Mouse (Mus musculus): ENCODE data around the gene Gm28047. TPM values are rescaled to one million over a fixed set of nuclear protein-coding genes. Genes with fewer than 3 reads are reported as not detected.

The Gm28047 gene
- total and polyA plus RNA-seq, 2 experiments from 2014 or later, result 1.1 TPM; not detected in 1

DNA sequence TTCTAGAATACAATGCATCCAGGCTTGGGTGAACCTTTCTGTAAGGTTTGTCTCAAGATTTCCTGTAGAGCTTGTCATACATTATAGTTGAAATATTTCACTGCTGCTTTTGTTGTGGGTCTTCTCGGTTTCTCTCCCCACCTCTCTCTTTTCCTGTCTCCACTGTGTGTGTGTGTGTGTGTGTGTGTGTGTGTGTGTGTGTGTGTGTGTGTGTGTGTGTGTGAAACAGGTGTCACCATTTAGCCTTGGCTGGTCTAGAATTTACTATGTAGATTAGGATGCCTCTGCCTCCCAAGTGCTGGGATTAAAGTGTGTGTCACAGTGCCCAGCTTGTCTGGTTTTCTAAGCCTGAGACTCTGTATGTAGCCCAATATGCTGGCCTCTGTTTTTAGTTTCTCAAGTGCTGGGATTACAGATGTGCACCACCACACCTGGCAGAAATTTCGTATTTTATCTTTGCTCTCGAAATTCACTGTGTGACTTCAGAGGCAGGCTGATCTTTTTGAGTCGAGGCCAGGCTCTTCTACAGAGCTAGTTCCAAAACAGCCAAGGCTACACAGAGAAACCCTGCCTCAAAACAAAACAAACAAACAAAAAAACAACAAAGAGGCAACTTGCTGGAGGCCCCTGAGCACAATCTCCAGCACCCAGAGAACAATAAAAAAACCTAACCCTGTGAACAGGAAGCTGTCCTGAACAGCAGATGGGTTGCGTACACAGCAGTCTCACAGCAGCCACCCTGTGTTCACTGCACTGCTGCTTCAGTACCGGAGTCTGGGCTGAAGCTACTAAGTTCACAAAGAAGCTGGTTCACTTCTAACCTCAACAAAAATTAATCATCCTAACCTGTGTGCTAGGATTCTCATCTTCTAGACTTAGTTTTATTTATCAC is 98.5 kb downstream of the Gm28047 start:
- no peaks in the 10 kb centered on the region for H3K9me3 ChIP-seq (ENCODE audit: low read length)
- H3K9ac ChIP-seq (replicated peaks; ENCODE audit: low read length), result no peak overlapping the region
- no peak for TF ChIP-seq CTCF (IDR thresholded peaks at IDR 0.05; ENCODE audit: low read depth)
- ATAC-seq (no peak), DNase-seq (ENCODE audit: low spot score) (no peak)
- no peaks in the 10 kb centered on the region for H3K4me1 ChIP-seq (ENCODE audit: insufficient read depth, low read length)
- no peak overlapping the region for H3K27ac ChIP-seq
- H3K4me3 ChIP-seq (ENCODE audit: low read length), result no peak overlapping the region
- WGBS, result 87% methylated on average over 6 of the region's 6 CpGs
- no peak overlapping the region for H3K4me2 ChIP-seq (ENCODE audit: low read depth, low read length)
- peaks cover 39% of the 10 kb centered on the region for H3K36me3 ChIP-seq (ENCODE audit: insufficient read depth, low read length)
- H3K27me3 ChIP-seq (ENCODE audit: insufficient read depth, low read length), result no peaks in the 10 kb centered on the region

DNA sequence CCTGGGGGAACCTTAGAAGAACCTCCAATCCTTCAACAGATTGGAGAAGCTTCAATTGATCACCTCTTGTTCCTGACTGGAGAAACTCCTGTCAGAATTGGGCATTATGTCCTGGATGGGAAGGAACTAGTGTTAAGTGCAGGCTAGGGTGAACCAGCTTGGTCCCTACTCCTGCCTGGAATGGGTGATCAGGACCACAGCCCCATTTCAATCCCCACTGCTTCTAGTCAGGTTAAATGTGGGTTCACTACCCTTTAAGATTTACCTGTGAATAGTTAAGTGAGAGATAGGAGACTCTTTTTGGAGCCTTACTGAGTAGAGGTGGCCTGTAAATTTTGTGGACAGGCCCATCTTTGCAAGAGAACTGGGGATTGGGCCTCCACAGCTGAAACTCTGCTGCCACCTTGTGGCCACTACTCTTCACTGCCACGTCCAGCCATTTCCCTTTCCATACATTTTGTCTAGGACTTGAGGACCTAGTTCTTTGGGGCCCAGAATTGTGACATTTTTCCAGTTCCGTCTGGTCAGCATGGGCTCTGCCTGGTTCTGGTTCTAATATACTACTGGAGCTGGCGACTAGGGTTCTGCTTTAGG is 99.9 kb downstream of the Gm28047 start, which contains the start of gene Npff:
Gene Npff, minus strand, starts transcription at position 51 of the 594 bp plus-strand sequence.
- peak; percentile 70 for ATAC-seq
- peak within 1 kb of the TSS; percentile 38 for H3K27ac ChIP-seq

DNA sequence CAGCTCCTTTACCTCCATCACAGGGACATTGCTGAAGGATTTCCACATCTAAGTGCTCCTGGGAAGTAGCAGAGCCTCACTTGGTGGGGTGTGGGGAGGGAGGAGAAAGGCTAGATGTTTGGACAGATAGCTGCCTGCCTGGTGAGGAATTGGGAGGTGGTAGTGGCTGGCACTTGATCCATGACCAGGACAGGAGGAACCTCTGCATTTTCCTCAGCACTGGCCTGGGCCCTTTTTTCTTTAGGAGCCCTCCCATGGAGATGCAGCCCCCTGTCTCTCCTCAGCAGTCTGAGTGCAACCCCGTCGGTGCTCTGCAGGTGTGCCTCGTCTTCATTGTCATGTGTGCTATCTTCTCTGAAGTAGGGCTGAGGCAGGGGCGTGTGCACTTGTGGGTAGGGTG is 103.4 kb downstream of the Gm28047 start:
- Histone ChIP-seq H3K4me2 (ENCODE audit: low read depth, low read length) (no peak overlapping the region), H3K4me1 (ENCODE audit: insufficient read depth, low read length) (peaks cover 8% of the 10 kb centered on the region; the same call in 1 of the 2 replicates), H3K36me3 (ENCODE audit: insufficient read depth, low read length) (peaks cover 5% of the 10 kb centered on the region), H3K27ac (no peak overlapping the region), H3K4me3 (ENCODE audit: low read length) (no peak overlapping the region), H3K9ac (replicated peaks; ENCODE audit: low read length) (no peak overlapping the region), H3K27me3 (ENCODE audit: insufficient read depth, low read length) (no peaks in the 10 kb centered on the region), H3K9me3 (ENCODE audit: low read length) (no peaks in the 10 kb centered on the region)
- no peak for DNase-seq (ENCODE audit: low spot score)
- no peak for ATAC-seq
- no peak for TF ChIP-seq CTCF (IDR thresholded peaks at IDR 0.05; ENCODE audit: low read depth)
- 91% methylated on average over 4 of the region's 4 CpGs for WGBS

More for the DNA sequence above, 99.9 kb downstream of the Gm28047 start, which contains the start of gene Npff:
- no peak within 1 kb of the TSS for H3K4me2 ChIP-seq (ENCODE audit: low read depth, low read length)
- 0 out of 2 replicates have a peak within 1 kb of the TSS, but pooled peaks have one; percentile 18 for H3K9ac ChIP-seq (replicated peaks; ENCODE audit: low read length)
- H3K4me3 ChIP-seq (ENCODE audit: low read length), result no peak within 1 kb of the TSS
- H3K9me3 ChIP-seq (ENCODE audit: low read length), result no peaks in the 10 kb centered on the region
- H3K36me3 ChIP-seq (ENCODE audit: insufficient read depth, low read length), result peaks cover 27% of the 10 kb centered on the region
- DNase-seq (ENCODE audit: low spot score), result peak; percentile 88
- no peaks in the 10 kb centered on the region for H3K4me1 ChIP-seq (ENCODE audit: insufficient read depth, low read length)
- TF ChIP-seq CTCF (IDR thresholded peaks at IDR 0.05; ENCODE audit: low read depth), result peak; percentile 97
- WGBS, result 7% methylated on average over 3 of the region's 3 CpGs
- H3K27me3 ChIP-seq (ENCODE audit: insufficient read depth, low read length), result no peaks in the 10 kb centered on the region

DNA sequence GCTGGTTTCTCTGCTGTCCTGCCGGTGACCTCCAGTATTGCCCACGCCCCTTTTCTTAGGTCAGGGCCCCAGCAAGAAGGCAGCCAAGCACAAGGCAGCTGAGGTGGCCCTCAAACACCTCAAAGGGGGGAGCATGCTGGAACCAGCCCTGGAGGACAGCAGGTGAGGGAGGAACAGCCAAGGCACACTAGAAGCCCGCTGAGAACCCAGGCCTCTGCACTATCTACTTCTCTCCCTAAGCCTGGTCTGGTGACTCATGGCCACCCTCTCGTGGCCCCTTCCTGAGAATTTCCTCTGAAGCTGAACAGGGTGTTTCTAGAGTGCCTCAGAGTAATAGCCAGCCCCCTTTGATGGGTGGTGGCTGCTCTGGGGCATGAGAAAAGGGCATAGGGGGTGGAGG is 104.5 kb downstream of the Gm28047 start:
- TF ChIP-seq CTCF (IDR thresholded peaks at IDR 0.05; ENCODE audit: low read depth), result no peak
- H3K36me3 ChIP-seq (ENCODE audit: insufficient read depth, low read length), result peaks cover 5% of the 10 kb centered on the region
- peaks cover 14% of the 10 kb centered on the region for H3K4me1 ChIP-seq (ENCODE audit: insufficient read depth, low read length)
- no peak overlapping the region for H3K27ac ChIP-seq
- no peak overlapping the region for H3K9ac ChIP-seq (replicated peaks; ENCODE audit: low read length)
- no peaks in the 10 kb centered on the region for H3K27me3 ChIP-seq (ENCODE audit: insufficient read depth, low read length)
- no peak overlapping the region for H3K4me3 ChIP-seq (ENCODE audit: low read length)
- DNase-seq (ENCODE audit: low spot score) (no peak), ATAC-seq (no peak)
- 84% methylated on average over 4 of the region's 4 CpGs for WGBS
- no peak overlapping the region for H3K4me2 ChIP-seq (ENCODE audit: low read depth, low read length)
- H3K9me3 ChIP-seq (ENCODE audit: low read length), result no peaks in the 10 kb centered on the region

DNA sequence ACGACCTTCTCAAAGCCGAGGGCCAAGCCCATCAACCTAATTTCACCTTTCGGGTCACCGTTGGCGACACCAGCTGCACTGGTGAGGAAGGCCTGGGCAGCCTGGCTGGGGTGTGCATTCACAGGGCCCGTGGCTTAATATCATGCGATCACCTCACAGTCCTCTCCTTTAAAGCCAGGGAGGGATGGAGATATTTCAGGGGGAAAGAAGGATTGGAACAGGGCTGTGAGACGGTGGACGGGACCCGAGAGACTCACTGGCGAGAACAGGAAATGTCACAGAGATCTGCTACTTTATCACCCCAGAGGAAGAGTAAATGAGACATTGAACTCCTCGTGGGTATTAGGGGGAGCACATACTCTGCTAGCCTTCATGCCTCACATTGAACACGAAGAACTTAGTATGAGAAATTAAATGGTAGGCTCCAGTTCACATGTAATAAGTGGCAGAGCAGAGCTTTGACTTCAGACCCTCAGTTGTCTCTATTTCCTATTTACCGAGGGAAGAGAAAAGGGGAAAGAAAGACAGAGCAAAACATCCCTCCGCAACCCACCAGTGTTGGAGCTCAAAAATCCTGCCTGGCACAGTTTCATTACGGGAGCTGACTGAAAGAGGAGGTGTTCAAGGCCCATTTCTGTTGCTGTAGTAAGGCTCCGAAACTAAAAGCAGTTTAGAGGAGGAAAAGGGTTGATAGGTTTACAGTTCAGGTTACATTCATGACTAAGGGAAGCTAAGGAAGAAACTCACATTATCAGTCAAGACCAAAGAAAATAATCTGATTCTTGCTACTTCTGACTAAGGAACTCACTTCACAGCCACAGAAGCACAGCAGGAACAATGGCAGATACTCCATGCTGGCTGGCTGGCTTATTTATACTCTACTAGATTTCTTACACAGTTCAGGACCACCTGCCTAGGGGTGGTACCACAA is 105.4 kb downstream of the Gm28047 start:
- H3K36me3 ChIP-seq (ENCODE audit: insufficient read depth, low read length), result peaks cover 5% of the 10 kb centered on the region
- DNase-seq (ENCODE audit: low spot score), result no peak
- H3K4me1 ChIP-seq (ENCODE audit: insufficient read depth, low read length), result peaks cover 16% of the 10 kb centered on the region
- H3K27me3 ChIP-seq (ENCODE audit: insufficient read depth, low read length), result no peaks in the 10 kb centered on the region
- H3K4me3 ChIP-seq (ENCODE audit: low read length), result peak overlapping the region; percentile 76
- H3K9me3 ChIP-seq (ENCODE audit: low read length), result no peaks in the 10 kb centered on the region
- H3K27ac ChIP-seq, result peak overlapping the region; percentile 99
- H3K4me2 ChIP-seq (ENCODE audit: low read depth, low read length), result peak overlapping the region; percentile 95
- no peak for ATAC-seq
- TF ChIP-seq CTCF (IDR thresholded peaks at IDR 0.05; ENCODE audit: low read depth), result no peak
- 65% methylated on average over 15 of the region's 17 CpGs for WGBS
- peak overlapping the region; percentile 75 for H3K9ac ChIP-seq (replicated peaks; ENCODE audit: low read length)

DNA sequence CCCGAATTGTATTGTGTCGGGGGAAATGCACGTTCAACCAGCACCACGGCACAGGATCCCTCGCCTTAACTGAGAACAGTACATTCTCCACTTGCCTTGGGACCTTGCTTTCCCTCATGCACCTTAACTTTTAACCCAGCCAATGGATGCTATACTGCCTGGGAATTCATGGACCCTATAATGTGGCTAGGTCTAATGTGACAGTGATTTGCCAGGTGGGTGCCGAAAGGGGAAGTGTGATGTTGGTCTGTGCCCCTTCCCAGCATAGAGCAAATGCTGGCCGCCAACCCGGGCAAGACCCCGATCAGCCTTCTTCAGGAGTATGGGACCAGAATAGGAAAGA is 106.0 kb downstream of the Gm28047 start:
- Histone ChIP-seq H3K4me3 (ENCODE audit: low read length) (peak overlapping the region; percentile 76), H3K4me2 (ENCODE audit: low read depth, low read length) (peak overlapping the region; percentile 95), H3K27me3 (ENCODE audit: insufficient read depth, low read length) (no peaks in the 10 kb centered on the region), H3K4me1 (ENCODE audit: insufficient read depth, low read length) (peaks cover 16% of the 10 kb centered on the region), H3K9ac (replicated peaks; ENCODE audit: low read length) (peak overlapping the region; percentile 75), H3K27ac (peak overlapping the region; percentile 99), H3K36me3 (ENCODE audit: insufficient read depth, low read length) (peaks cover 5% of the 10 kb centered on the region), H3K9me3 (ENCODE audit: low read length) (no peaks in the 10 kb centered on the region)
- DNase-seq (ENCODE audit: low spot score) (no peak), ATAC-seq (no peak)
- TF ChIP-seq CTCF (IDR thresholded peaks at IDR 0.05; ENCODE audit: low read depth), result no peak
- WGBS, result 17% methylated on average over 9 of the region's 9 CpGs

Data from hindbrain, postnatal 0 days (tissue).